Comparison of ENCODE assay signal across 12 mouse cellular contexts in the genomic region with DNA sequence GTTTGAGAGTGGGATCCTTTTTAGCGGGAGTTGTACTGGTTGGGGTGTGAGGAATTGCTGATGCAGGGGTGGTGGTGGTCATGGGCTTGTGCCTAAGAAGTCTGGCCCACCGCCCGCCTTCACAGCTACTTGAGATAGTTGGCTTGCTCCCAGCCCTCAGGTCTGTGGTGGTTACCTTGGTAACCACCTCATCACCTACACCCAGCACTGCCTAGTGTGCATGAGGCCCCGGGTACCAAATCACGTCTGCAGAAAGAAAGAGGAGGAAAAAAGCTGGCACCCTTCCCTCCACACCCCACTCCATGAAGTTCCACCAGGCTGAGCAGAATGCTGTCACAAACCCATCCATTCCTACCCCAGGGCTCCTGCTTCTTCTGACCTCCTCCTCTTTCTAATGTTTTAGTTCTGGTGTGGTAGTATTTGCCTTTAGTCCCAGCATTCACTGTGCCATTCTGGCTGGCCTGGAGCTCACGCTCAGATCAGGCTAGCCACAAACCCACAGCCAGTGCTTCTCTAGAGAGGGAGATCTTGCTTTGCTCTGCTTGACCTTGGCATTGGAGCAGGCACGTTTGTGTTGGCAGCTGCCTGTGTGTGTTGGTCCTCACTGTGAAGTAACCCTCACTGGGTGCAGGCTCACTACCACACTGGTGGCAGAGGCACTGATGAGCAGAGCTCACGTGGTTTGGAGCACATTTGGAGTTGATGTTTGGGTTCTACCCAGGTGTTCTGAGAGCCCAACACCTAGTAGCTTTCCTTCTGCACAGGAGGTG. TPM values are rescaled to one million over a fixed set of nuclear protein-coding genes. Genes with fewer than 3 reads are reported as not detected.
DNase-seq lines count a peak whose midpoint lies in the region; ATAC-seq and TF ChIP-seq lines count a peak whose summit lies in the region.
"Had no signal": no experiment of that assay in that cellular context is flagged by ENCODE, and none has a peak within 500 bp of the region (broad histone marks: within the 10 kb centered on the region; RNA-seq: fewer than 3 reads in every experiment).

No protein-coding gene starts in this region.

- 0 out of 2 replicates have a peak, but pooled peaks have one; percentile 49 for ATAC-seq in embryonic facial prominence, embryonic 13.5 days (ENCODE audit: insufficient number of reproducible peaks, insufficient read depth, low FRiP score, low TSS enrichment, low read depth)
- ATAC-seq in lung, embryonic 14.5 days (ENCODE audit: insufficient read depth), result no peak
- ATAC-seq in lung, postnatal 0 days, result no peak
- ATAC-seq in midbrain, embryonic 16.5 days, result peak; percentile 38

- H3K36me3 ChIP-seq in embryonic facial prominence, embryonic 13.5 days, result peaks cover 4% of the 10 kb centered on the region; the same call in 1 of the 2 replicates
- H3K36me3 ChIP-seq in embryonic facial prominence, embryonic 10.5 days (replicated peaks), result peaks cover 8% of the 10 kb centered on the region
- H3K36me3 ChIP-seq in lung, embryonic 14.5 days (ENCODE audit: insufficient read depth), result no peaks in the 10 kb centered on the region
- H3K36me3 ChIP-seq in lung, postnatal 0 days (ENCODE audit: insufficient read depth, low read length), result no peaks in the 10 kb centered on the region
- H3K36me3 ChIP-seq in midbrain, embryonic 16.5 days (ENCODE audit: control insufficient read depth, insufficient read depth, low read length), result no peaks in the 10 kb centered on the region
- H3K36me3 ChIP-seq: liver, embryonic 15.5 days had no signal

- no peaks in the 10 kb centered on the region for H3K27me3 ChIP-seq in embryonic facial prominence, embryonic 13.5 days
- H3K27me3 ChIP-seq in embryonic facial prominence, embryonic 10.5 days (replicated peaks; ENCODE audit: low read depth, poor library complexity, severe bottlenecking), result no peaks in the 10 kb centered on the region
- H3K27me3 ChIP-seq in lung, embryonic 14.5 days (ENCODE audit: insufficient read depth, low read length), result no peaks in the 10 kb centered on the region
- no peaks in the 10 kb centered on the region for H3K27me3 ChIP-seq in lung, postnatal 0 days (replicated peaks; ENCODE audit: insufficient read depth, low read length)
- no peaks in the 10 kb centered on the region for H3K27me3 ChIP-seq in midbrain, embryonic 16.5 days (ENCODE audit: control insufficient read depth, insufficient read depth, low read depth, low read length)
- H3K27me3 ChIP-seq: liver, embryonic 15.5 days had no signal

- TF ChIP-seq POLR2A in cortical plate, adult 2 months (IDR thresholded peaks at IDR 0.05; ENCODE audit: extremely low read depth, insufficient read depth, low read length), result no peak

- peak overlapping the region; percentile 1; the same call in 1 of the 2 replicates for H3K27ac ChIP-seq in embryonic facial prominence, embryonic 13.5 days
- H3K27ac ChIP-seq in embryonic facial prominence, embryonic 10.5 days (replicated peaks), result no peak overlapping the region
- H3K27ac ChIP-seq in lung, embryonic 14.5 days (ENCODE audit: low read depth), result no peak overlapping the region
- H3K27ac ChIP-seq in lung, postnatal 0 days (ENCODE audit: low read length), result no peak overlapping the region
- 0 out of 2 replicates have a peak overlapping the region, but pooled peaks have one; percentile 44 for H3K27ac ChIP-seq in cortical plate, adult 2 months (ENCODE audit: insufficient read depth, low read length)
- H3K27ac ChIP-seq in midbrain, embryonic 16.5 days (ENCODE audit: low read length), result no peak overlapping the region
- H3K27ac ChIP-seq: liver, embryonic 15.5 days had no signal

- no peaks in the 10 kb centered on the region for H3K9me3 ChIP-seq in embryonic facial prominence, embryonic 13.5 days
- 0 out of 2 replicates have a peak, but pooled peaks cover 3% of the 10 kb centered on the region for H3K9me3 ChIP-seq in embryonic facial prominence, embryonic 10.5 days
- H3K9me3 ChIP-seq in lung, embryonic 14.5 days (ENCODE audit: low read depth, low read length), result no peaks in the 10 kb centered on the region
- no peaks in the 10 kb centered on the region for H3K9me3 ChIP-seq in lung, postnatal 0 days (ENCODE audit: low read length)
- 0 out of 2 replicates have a peak, but pooled peaks cover 2% of the 10 kb centered on the region for H3K9me3 ChIP-seq in midbrain, embryonic 16.5 days (replicated peaks; ENCODE audit: control insufficient read depth, low read length, poor library complexity, severe bottlenecking)
- H3K9me3 ChIP-seq: liver, embryonic 15.5 days had no signal

- TF ChIP-seq EP300 in lung, postnatal 0 days (IDR thresholded peaks at IDR 0.05), result no peak

- WGBS in embryonic facial prominence, embryonic 13.5 days, result 63% methylated on average over 8 of the region's 8 CpGs
- WGBS in embryonic facial prominence, embryonic 10.5 days, result 77% methylated on average over 8 of the region's 8 CpGs
- WGBS in lung, embryonic 14.5 days, result 55% methylated on average over 8 of the region's 8 CpGs
- WGBS in lung, postnatal 0 days, result 58% methylated on average over 8 of the region's 8 CpGs
- WGBS in midbrain, embryonic 16.5 days, result 56% methylated on average over 8 of the region's 8 CpGs

- TF ChIP-seq CTCF in lung, embryonic 14.5 days (IDR thresholded peaks at IDR 0.05; ENCODE audit: low read depth), result no peak
- no peak for TF ChIP-seq CTCF in lung, postnatal 0 days (IDR thresholded peaks at IDR 0.05)
- TF ChIP-seq CTCF in cortical plate, adult 2 months (IDR thresholded peaks at IDR 0.05; ENCODE audit: extremely low read depth, insufficient read depth, low read length), result no peak

- peaks cover 23% of the 10 kb centered on the region for H3K4me1 ChIP-seq in embryonic facial prominence, embryonic 13.5 days
- peaks cover 40% of the 10 kb centered on the region for H3K4me1 ChIP-seq in embryonic facial prominence, embryonic 10.5 days
- H3K4me1 ChIP-seq in lung, embryonic 14.5 days (ENCODE audit: insufficient read depth), result no peaks in the 10 kb centered on the region
- no peaks in the 10 kb centered on the region for H3K4me1 ChIP-seq in lung, postnatal 0 days (ENCODE audit: insufficient read depth, low read depth, low read length)
- peaks cover 13% of the 10 kb centered on the region for H3K4me1 ChIP-seq in cortical plate, adult 2 months (ENCODE audit: control insufficient read depth, insufficient read depth, low read length)
- H3K4me1 ChIP-seq in midbrain, embryonic 16.5 days (ENCODE audit: control insufficient read depth, insufficient read depth, low read length), result peaks cover 25% of the 10 kb centered on the region
- H3K4me1 ChIP-seq: liver, embryonic 15.5 days had no signal

- H3K9ac ChIP-seq in embryonic facial prominence, embryonic 13.5 days, result no peak overlapping the region
- H3K9ac ChIP-seq in lung, embryonic 14.5 days, result no peak overlapping the region
- no peak overlapping the region for H3K9ac ChIP-seq in lung, postnatal 0 days (replicated peaks; ENCODE audit: low read depth)
- no peak overlapping the region for H3K9ac ChIP-seq in midbrain, embryonic 16.5 days (ENCODE audit: low read depth, low read length)
- H3K9ac ChIP-seq: liver, embryonic 15.5 days had no signal

- DNase-seq in embryonic facial prominence, embryonic 10.5 days (ENCODE audit: low spot score), result no peak
- peak; percentile 34 for DNase-seq in lung, embryonic 14.5 days
- no peak for DNase-seq in lung, postnatal 0 days (ENCODE audit: low spot score)
- DNase-seq in testis, postnatal 10 days (ENCODE audit: low spot score), result no peak
- DNase-seq in embryo, embryonic 10 days (ENCODE audit: low spot score), result no peak
- DNase-seq: heart, postnatal 14 days; kidney, adult 2 months; thymus, adult 2 months had no signal

- no peak overlapping the region for H3K4me2 ChIP-seq in embryonic facial prominence, embryonic 13.5 days
- no peak overlapping the region for H3K4me2 ChIP-seq in lung, embryonic 14.5 days
- no peak overlapping the region for H3K4me2 ChIP-seq in lung, postnatal 0 days (replicated peaks; ENCODE audit: low read depth, low read length)
- no peak overlapping the region for H3K4me2 ChIP-seq in midbrain, embryonic 16.5 days (ENCODE audit: low read length)
- H3K4me2 ChIP-seq: liver, embryonic 15.5 days had no signal

- no peak overlapping the region for H3K4me3 ChIP-seq in embryonic facial prominence, embryonic 13.5 days
- H3K4me3 ChIP-seq in embryonic facial prominence, embryonic 10.5 days, result no peak overlapping the region
- H3K4me3 ChIP-seq in lung, embryonic 14.5 days (ENCODE audit: low read depth, low read length), result no peak overlapping the region
- H3K4me3 ChIP-seq in lung, postnatal 0 days (ENCODE audit: low read depth, low read length), result no peak overlapping the region
- no peak overlapping the region for H3K4me3 ChIP-seq in cortical plate, adult 2 months (ENCODE audit: insufficient read depth, low read length)
- no peak overlapping the region for H3K4me3 ChIP-seq in midbrain, embryonic 16.5 days (ENCODE audit: low read depth, low read length)
- H3K4me3 ChIP-seq: liver, embryonic 15.5 days had no signal

RNA-seq across cellular contexts. Expression of a gene that starts 23.2 kb away (rescaled TPM):
- 21.5 and 51.2 TPM in 2 replicates for polyA plus RNA-seq in embryonic facial prominence, embryonic 13.5 days (2015; fragmentation: Nextera tagmentation; extraction: Ambion mirVana)
- 39.6 and 44.2 TPM in 2 replicates for polyA plus RNA-seq in embryonic facial prominence, embryonic 10.5 days (2016; fragmentation: Nextera tagmentation; extraction: Ambion mirVana)
- 45.3 and 45.7 TPM in 2 replicates for polyA plus RNA-seq in lung, embryonic 14.5 days (2014; fragmentation: Nextera tagmentation; extraction: Ambion mirVana)
- polyA plus RNA-seq in lung, postnatal 0 days (2015; fragmentation: Nextera tagmentation; extraction: Ambion mirVana), result 43.6 and 48.7 TPM in 2 replicates
- polyA plus RNA-seq in cortical plate, adult 2 months (2012; rRNA removed), result 406 and 407 TPM in 2 replicates
- 80.2 and 99.8 TPM in 2 replicates for polyA plus RNA-seq in midbrain, embryonic 16.5 days (2015; fragmentation: Nextera tagmentation; extraction: Ambion mirVana)

Comparison
In these comparisons a context has a peak if more than half of its experiments do, and no peak if none do; other contexts are left out.
1. H3K27ac ChIP-seq: peak in embryonic facial prominence, embryonic 13.5 days (single experiment) and cortical plate, adult 2 months (single experiment); none in embryonic facial prominence, embryonic 10.5 days (single experiment), lung, embryonic 14.5 days (single experiment), lung, postnatal 0 days (single experiment) and midbrain, embryonic 16.5 days (single experiment).
2. ATAC-seq: peak in embryonic facial prominence, embryonic 13.5 days (single experiment) and midbrain, embryonic 16.5 days (single experiment); none in lung, embryonic 14.5 days (single experiment) and lung, postnatal 0 days (single experiment).